Mouse (Mus musculus): ENCODE data around the gene Ppfia2. TPM values are rescaled to one million over a fixed set of nuclear protein-coding genes. Genes with fewer than 3 reads are reported as not detected.

The Ppfia2 gene
- 0.18 and 0.20 TPM in 2 replicates for polyA plus RNA-seq (2016; fragmentation: Nextera tagmentation; extraction: Ambion mirVana)

- whole genome bisulfite sequencing, result 1% methylated on average over 30 of the region's 30 CpGs
- H3K9me3 ChIP-seq (replicated peaks), result no peaks in the 10 kb centered on the region
- H3K27me3 ChIP-seq (replicated peaks), result peaks cover 17% of the 10 kb centered on the region
- 0 out of 2 replicates have a peak within 1 kb of the TSS, but pooled peaks have one; percentile 0 for H3K9ac ChIP-seq
- H3K36me3 ChIP-seq, result no peaks in the 10 kb centered on the region
- peak; percentile 48; the same call in 1 of the 2 replicates for ATAC-seq (ENCODE audit: insufficient number of reproducible peaks, low FRiP score)
- H3K4me2 ChIP-seq, result peak within 1 kb of the TSS; percentile 72
- no peak within 1 kb of the TSS for H3K27ac ChIP-seq (ENCODE audit: poor library complexity, severe bottlenecking)
- H3K4me1 ChIP-seq (replicated peaks), result peaks cover 10% of the 10 kb centered on the region
- peak within 1 kb of the TSS; percentile 56 for H3K4me3 ChIP-seq
Measured at GRCm38 (mm10) chr10:106469855-106470532, at the start of gene Ppfia2. Gene Ppfia2 (plus strand): TSS chr10:106470339.

- Histone ChIP-seq H3K36me3 (no peaks in the 10 kb centered on the region), H3K27me3 (replicated peaks) (peaks cover 17% of the 10 kb centered on the region), H3K4me2 (peak overlapping the region; percentile 72), H3K4me3 (peak overlapping the region; percentile 56), H3K9ac (no peak overlapping the region), H3K9me3 (replicated peaks) (no peaks in the 10 kb centered on the region), H3K27ac (ENCODE audit: poor library complexity, severe bottlenecking) (no peak overlapping the region), H3K4me1 (replicated peaks) (peaks cover 10% of the 10 kb centered on the region)
- 5% methylated on average over 19 of the region's 19 CpGs for WGBS
- ATAC-seq (ENCODE audit: insufficient number of reproducible peaks, low FRiP score), result no peak
Measured at GRCm38 (mm10) chr10:106468956-106469721, 1.0 kb upstream of the Ppfia2 start.

GRCm38 (mm10) chr10:106470533-106471205, 530 bp downstream of the Ppfia2 start:
- WGBS, result 18% methylated on average over 18 of the region's 18 CpGs

GRCm38 (mm10) chr10:106509281-106510165, 39.4 kb downstream of the Ppfia2 start:
- no peak overlapping the region for H3K4me3 ChIP-seq
- no peaks in the 10 kb centered on the region for H3K9me3 ChIP-seq (replicated peaks)
- H3K27me3 ChIP-seq (replicated peaks), result no peaks in the 10 kb centered on the region
- no peaks in the 10 kb centered on the region for H3K4me1 ChIP-seq (replicated peaks)
- H3K27ac ChIP-seq (ENCODE audit: poor library complexity, severe bottlenecking), result no peak overlapping the region
- H3K36me3 ChIP-seq, result no peaks in the 10 kb centered on the region
- no peak for ATAC-seq (ENCODE audit: insufficient number of reproducible peaks, low FRiP score)
- 74% methylated on average over 6 of the region's 6 CpGs for WGBS
- H3K4me2 ChIP-seq, result no peak overlapping the region
- no peak overlapping the region for H3K9ac ChIP-seq

More at GRCm38 (mm10) chr10:106470533-106471205, 530 bp downstream of the Ppfia2 start:
- Histone ChIP-seq H3K36me3 (no peaks in the 10 kb centered on the region), H3K9ac (no peak overlapping the region), H3K4me3 (peak overlapping the region; percentile 56), H3K9me3 (replicated peaks) (no peaks in the 10 kb centered on the region), H3K27me3 (replicated peaks) (peaks cover 17% of the 10 kb centered on the region), H3K27ac (ENCODE audit: poor library complexity, severe bottlenecking) (no peak overlapping the region), H3K4me2 (peak overlapping the region; percentile 72), H3K4me1 (replicated peaks) (peaks cover 10% of the 10 kb centered on the region)
- no peak for ATAC-seq (ENCODE audit: insufficient number of reproducible peaks, low FRiP score)

GRCm38 (mm10) chr10:106566036-106566435, 95.9 kb downstream of the Ppfia2 start:
- WGBS, result 55% methylated on average over 4 of the region's 4 CpGs
- H3K4me2 ChIP-seq, result no peak overlapping the region
- no peaks in the 10 kb centered on the region for H3K36me3 ChIP-seq
- no peaks in the 10 kb centered on the region for H3K27me3 ChIP-seq (replicated peaks)
- no peak for ATAC-seq (ENCODE audit: insufficient number of reproducible peaks, low FRiP score)
- no peak overlapping the region for H3K27ac ChIP-seq (ENCODE audit: poor library complexity, severe bottlenecking)
- no peaks in the 10 kb centered on the region for H3K9me3 ChIP-seq (replicated peaks)
- no peak overlapping the region for H3K9ac ChIP-seq
- H3K4me3 ChIP-seq, result no peak overlapping the region
- H3K4me1 ChIP-seq (replicated peaks), result no peaks in the 10 kb centered on the region

- ATAC-seq (ENCODE audit: insufficient number of reproducible peaks, low FRiP score), result no peak
- Histone ChIP-seq H3K27ac (ENCODE audit: poor library complexity, severe bottlenecking) (no peak overlapping the region), H3K9me3 (replicated peaks) (no peaks in the 10 kb centered on the region), H3K4me1 (replicated peaks) (no peaks in the 10 kb centered on the region), H3K4me3 (no peak overlapping the region), H3K36me3 (no peaks in the 10 kb centered on the region), H3K9ac (no peak overlapping the region), H3K4me2 (no peak overlapping the region), H3K27me3 (replicated peaks) (no peaks in the 10 kb centered on the region)
- 52% methylated on average over 4 of the region's 4 CpGs for WGBS
Measured at GRCm38 (mm10) chr10:106585026-106585425, 114.9 kb downstream of the Ppfia2 start.

- H3K4me1 ChIP-seq (replicated peaks), result no peaks in the 10 kb centered on the region
- H3K4me3 ChIP-seq, result no peak overlapping the region
- H3K27me3 ChIP-seq (replicated peaks), result no peaks in the 10 kb centered on the region
- H3K4me2 ChIP-seq, result no peak overlapping the region
- H3K9ac ChIP-seq, result no peak overlapping the region
- WGBS, result 5% methylated on average over 4 of the region's 4 CpGs
- H3K36me3 ChIP-seq, result no peaks in the 10 kb centered on the region
- ATAC-seq (ENCODE audit: insufficient number of reproducible peaks, low FRiP score), result no peak
- H3K9me3 ChIP-seq (replicated peaks), result no peaks in the 10 kb centered on the region
- no peak overlapping the region for H3K27ac ChIP-seq (ENCODE audit: poor library complexity, severe bottlenecking)
Measured at GRCm38 (mm10) chr10:106585476-106586080, 115.4 kb downstream of the Ppfia2 start.

GRCm38 (mm10) chr10:106587817-106588216, 117.7 kb downstream of the Ppfia2 start:
- no peak overlapping the region for H3K4me3 ChIP-seq
- no peaks in the 10 kb centered on the region for H3K36me3 ChIP-seq
- H3K9me3 ChIP-seq (replicated peaks), result no peaks in the 10 kb centered on the region
- H3K4me2 ChIP-seq, result no peak overlapping the region
- no peaks in the 10 kb centered on the region for H3K4me1 ChIP-seq (replicated peaks)
- no peak overlapping the region for H3K27ac ChIP-seq (ENCODE audit: poor library complexity, severe bottlenecking)
- no peak overlapping the region for H3K9ac ChIP-seq
- 67% methylated on average over 5 of the region's 5 CpGs for WGBS
- ATAC-seq (ENCODE audit: insufficient number of reproducible peaks, low FRiP score), result no peak
- no peaks in the 10 kb centered on the region for H3K27me3 ChIP-seq (replicated peaks)

- Histone ChIP-seq H3K27me3 (replicated peaks) (no peaks in the 10 kb centered on the region), H3K4me2 (no peak overlapping the region), H3K9me3 (replicated peaks) (no peaks in the 10 kb centered on the region), H3K27ac (ENCODE audit: poor library complexity, severe bottlenecking) (no peak overlapping the region), H3K4me3 (no peak overlapping the region), H3K4me1 (replicated peaks) (no peaks in the 10 kb centered on the region), H3K36me3 (no peaks in the 10 kb centered on the region), H3K9ac (no peak overlapping the region)
- 70% methylated on average over 1 of the region's 1 CpGs for WGBS
- no peak for ATAC-seq (ENCODE audit: insufficient number of reproducible peaks, low FRiP score)
Measured at GRCm38 (mm10) chr10:106590944-106591343, 120.8 kb downstream of the Ppfia2 start.

- no peaks in the 10 kb centered on the region for H3K4me1 ChIP-seq (replicated peaks)
- H3K36me3 ChIP-seq, result no peaks in the 10 kb centered on the region
- 50% methylated on average over 1 of the region's 1 CpGs for WGBS
- no peak for ATAC-seq (ENCODE audit: insufficient number of reproducible peaks, low FRiP score)
- H3K27me3 ChIP-seq (replicated peaks), result no peaks in the 10 kb centered on the region
- H3K4me3 ChIP-seq, result no peak overlapping the region
- H3K9ac ChIP-seq, result no peak overlapping the region
- no peak overlapping the region for H3K4me2 ChIP-seq
- H3K27ac ChIP-seq (ENCODE audit: poor library complexity, severe bottlenecking), result no peak overlapping the region
- no peaks in the 10 kb centered on the region for H3K9me3 ChIP-seq (replicated peaks)
Measured at GRCm38 (mm10) chr10:106596976-106597375, 126.8 kb downstream of the Ppfia2 start.

Measured in heart, embryonic 12.5 days (tissue).